Mouse (Mus musculus): ENCODE data around the gene Syne4. TPM values are rescaled to one million over a fixed set of nuclear protein-coding genes. Genes with fewer than 3 reads are reported as not detected.
A peak's percentile ranks its signal among the peaks of the same experiment; 100 is the strongest.

Gene Syne4
- total and polyA plus RNA-seq, 3 experiments = 0.26 to 5.3 (median 0.50) TPM

DNA sequence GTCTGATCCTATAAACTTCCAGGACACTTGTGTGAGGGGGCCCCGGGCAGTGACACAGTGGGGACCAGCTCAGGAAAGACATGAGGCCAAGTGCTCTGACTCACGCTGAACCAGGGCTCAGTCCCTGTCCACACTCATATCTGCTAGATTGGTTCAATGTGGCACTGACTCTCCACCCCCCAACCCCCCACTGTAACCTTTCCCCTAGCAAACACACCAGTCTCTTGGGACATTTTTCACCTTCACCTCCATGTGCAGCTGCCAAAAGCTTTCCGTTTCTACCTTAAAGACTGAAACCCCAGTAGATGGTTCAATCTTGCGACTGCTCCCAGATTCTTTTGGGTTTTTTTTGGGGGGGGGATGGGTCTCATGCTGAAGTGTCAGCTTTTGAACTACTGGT, 39.5 kb downstream of the Syne4 start:
- WGBS = 68% methylated on average over 4 of the region's 4 CpGs
- H3K9ac ChIP-seq (ENCODE audit: low read depth, low read length) = no peak overlapping the region
- intact Hi-C loops (cut with DNase I) = no loop called here
- DNase-seq = no peak
- no peaks in the 10 kb centered on the region for H3K27me3 ChIP-seq (ENCODE audit: control insufficient read depth, insufficient read depth, low read length)
- no peaks in the 10 kb centered on the region for H3K36me3 ChIP-seq (ENCODE audit: control insufficient read depth, insufficient read depth, low read length)
- no peak for TF ChIP-seq POLR2A (IDR thresholded peaks at IDR 0.05; ENCODE audit: insufficient read depth, low read depth, low read length)
- no peak for TF ChIP-seq EP300 (IDR thresholded peaks at IDR 0.05; ENCODE audit: insufficient read depth, low read depth, low read length)
- no peak for TF ChIP-seq CTCF (IDR thresholded peaks at IDR 0.05)
- H3K79me2 ChIP-seq (replicated peaks; ENCODE audit: control insufficient read depth, insufficient read depth, low read length) = no peaks in the 10 kb centered on the region
- no peak overlapping the region for H3K4me3 ChIP-seq
- H3K4me1 ChIP-seq (ENCODE audit: control insufficient read depth, insufficient read depth, low read length) = no peaks in the 10 kb centered on the region; the same call in 1 of the 2 replicates
- H3K27ac ChIP-seq = no peak overlapping the region

DNA sequence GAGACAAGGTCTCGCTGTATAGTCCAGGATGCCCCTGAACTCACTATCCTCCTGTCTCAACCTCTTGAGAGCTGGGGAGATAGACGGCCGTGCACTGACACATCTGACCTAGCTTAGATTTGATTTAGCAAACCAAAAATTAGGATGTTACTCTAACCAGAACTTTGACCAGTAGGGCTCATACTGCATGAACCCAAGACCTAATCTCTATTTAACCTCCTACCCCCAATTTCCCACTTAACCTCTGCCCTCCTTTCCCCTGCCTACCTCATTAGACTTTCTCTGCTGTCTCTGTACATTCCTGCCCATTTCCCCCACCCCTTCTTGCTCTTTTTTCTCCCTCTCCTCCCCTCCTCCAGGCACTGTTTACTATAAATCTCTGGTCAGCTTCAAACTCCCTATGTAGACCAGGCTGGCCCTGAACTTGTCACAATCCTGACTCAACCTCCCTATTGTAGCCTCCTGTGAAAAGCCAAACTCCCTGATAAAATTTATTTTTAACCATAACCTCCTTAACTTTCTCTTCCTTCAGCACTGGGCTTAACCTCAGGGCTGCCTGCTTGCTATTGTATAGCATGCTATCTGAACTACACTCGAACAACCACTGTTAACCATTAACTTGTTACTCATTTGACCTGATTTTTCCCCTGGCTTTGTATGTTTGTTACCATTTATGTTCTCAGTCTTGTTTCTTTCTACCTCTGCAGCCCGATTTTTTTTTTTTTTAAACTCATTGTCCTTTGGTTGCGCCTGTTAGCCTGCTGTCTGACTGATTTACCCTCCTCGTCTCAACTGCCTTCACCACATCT, 44.0 kb downstream of the Syne4 start:
- WGBS = 79% methylated on average over 7 of the region's 7 CpGs
- H3K27ac ChIP-seq = no peak overlapping the region
- no peak for DNase-seq
- no peaks in the 10 kb centered on the region for H3K79me2 ChIP-seq (replicated peaks; ENCODE audit: control insufficient read depth, insufficient read depth, low read length)
- H3K4me1 ChIP-seq (ENCODE audit: control insufficient read depth, insufficient read depth, low read length) = peaks cover 2% of the 10 kb centered on the region
- no peak overlapping the region for H3K9ac ChIP-seq (ENCODE audit: low read depth, low read length)
- H3K4me3 ChIP-seq = no peak overlapping the region
- no peak for TF ChIP-seq EP300 (IDR thresholded peaks at IDR 0.05; ENCODE audit: insufficient read depth, low read depth, low read length)
- TF ChIP-seq CTCF (IDR thresholded peaks at IDR 0.05) = no peak
- no peak for TF ChIP-seq POLR2A (IDR thresholded peaks at IDR 0.05; ENCODE audit: insufficient read depth, low read depth, low read length)
- intact Hi-C loops (cut with DNase I) = no loop called here
- H3K36me3 ChIP-seq (ENCODE audit: control insufficient read depth, insufficient read depth, low read length) = no peaks in the 10 kb centered on the region
- no peaks in the 10 kb centered on the region; the same call in 1 of the 2 replicates for H3K27me3 ChIP-seq (ENCODE audit: control insufficient read depth, insufficient read depth, low read length)

GRCm38 (mm10) chr7:30359276-30359865, 44.8 kb downstream of the Syne4 start:
- Histone ChIP-seq H3K4me1 (ENCODE audit: control insufficient read depth, insufficient read depth, low read length) (peaks cover 2% of the 10 kb centered on the region), H3K27ac (no peak overlapping the region), H3K4me3 (no peak overlapping the region), H3K9ac (ENCODE audit: low read depth, low read length) (no peak overlapping the region), H3K79me2 (replicated peaks; ENCODE audit: control insufficient read depth, insufficient read depth, low read length) (no peaks in the 10 kb centered on the region), H3K27me3 (ENCODE audit: control insufficient read depth, insufficient read depth, low read length) (no peaks in the 10 kb centered on the region; the same call in 1 of the 2 replicates), H3K36me3 (ENCODE audit: control insufficient read depth, insufficient read depth, low read length) (no peaks in the 10 kb centered on the region)
- TF ChIP-seq POLR2A (IDR thresholded peaks at IDR 0.05; ENCODE audit: insufficient read depth, low read depth, low read length) = no peak
- no peak for TF ChIP-seq CTCF (IDR thresholded peaks at IDR 0.05)
- TF ChIP-seq EP300 (IDR thresholded peaks at IDR 0.05; ENCODE audit: insufficient read depth, low read depth, low read length) = no peak
- 83% methylated on average over 31 of the region's 31 CpGs for WGBS
- DNase-seq = no peak
- intact Hi-C loops (cut with DNase I) = no loop called here

DNA sequence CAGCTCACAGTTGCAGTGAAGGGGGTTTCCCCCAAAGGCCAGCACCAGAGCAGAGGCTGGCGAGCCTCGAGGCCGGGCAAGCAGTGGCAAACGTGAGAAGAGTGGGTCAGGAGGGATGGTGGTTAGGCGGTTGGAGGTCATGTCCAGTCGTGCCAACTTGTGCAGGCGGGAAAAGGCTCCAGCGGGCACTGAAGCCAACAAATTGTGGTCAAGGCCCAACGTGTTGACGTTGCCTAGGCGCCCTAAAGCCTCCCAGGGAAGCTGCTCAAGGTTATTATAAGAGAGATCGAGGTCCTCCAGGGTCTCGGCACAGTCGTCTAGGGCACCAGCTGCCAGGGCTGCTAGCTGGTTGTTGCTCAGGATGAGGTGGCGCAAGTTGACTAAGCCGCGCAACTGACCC, 45.4 kb downstream of the Syne4 start:
- TF ChIP-seq POLR2A (IDR thresholded peaks at IDR 0.05; ENCODE audit: insufficient read depth, low read depth, low read length) = no peak
- no peak for TF ChIP-seq EP300 (IDR thresholded peaks at IDR 0.05; ENCODE audit: insufficient read depth, low read depth, low read length)
- no peak for TF ChIP-seq CTCF (IDR thresholded peaks at IDR 0.05)
- Histone ChIP-seq H3K79me2 (replicated peaks; ENCODE audit: control insufficient read depth, insufficient read depth, low read length) (no peaks in the 10 kb centered on the region), H3K9ac (ENCODE audit: low read depth, low read length) (no peak overlapping the region), H3K27ac (no peak overlapping the region), H3K36me3 (ENCODE audit: control insufficient read depth, insufficient read depth, low read length) (no peaks in the 10 kb centered on the region), H3K4me3 (no peak overlapping the region), H3K4me1 (ENCODE audit: control insufficient read depth, insufficient read depth, low read length) (peaks cover 2% of the 10 kb centered on the region), H3K27me3 (ENCODE audit: control insufficient read depth, insufficient read depth, low read length) (no peaks in the 10 kb centered on the region; the same call in 1 of the 2 replicates)
- 83% methylated on average over 17 of the region's 17 CpGs for WGBS
- intact Hi-C loops (cut with DNase I) = no loop called here
- no peak for DNase-seq

DNA sequence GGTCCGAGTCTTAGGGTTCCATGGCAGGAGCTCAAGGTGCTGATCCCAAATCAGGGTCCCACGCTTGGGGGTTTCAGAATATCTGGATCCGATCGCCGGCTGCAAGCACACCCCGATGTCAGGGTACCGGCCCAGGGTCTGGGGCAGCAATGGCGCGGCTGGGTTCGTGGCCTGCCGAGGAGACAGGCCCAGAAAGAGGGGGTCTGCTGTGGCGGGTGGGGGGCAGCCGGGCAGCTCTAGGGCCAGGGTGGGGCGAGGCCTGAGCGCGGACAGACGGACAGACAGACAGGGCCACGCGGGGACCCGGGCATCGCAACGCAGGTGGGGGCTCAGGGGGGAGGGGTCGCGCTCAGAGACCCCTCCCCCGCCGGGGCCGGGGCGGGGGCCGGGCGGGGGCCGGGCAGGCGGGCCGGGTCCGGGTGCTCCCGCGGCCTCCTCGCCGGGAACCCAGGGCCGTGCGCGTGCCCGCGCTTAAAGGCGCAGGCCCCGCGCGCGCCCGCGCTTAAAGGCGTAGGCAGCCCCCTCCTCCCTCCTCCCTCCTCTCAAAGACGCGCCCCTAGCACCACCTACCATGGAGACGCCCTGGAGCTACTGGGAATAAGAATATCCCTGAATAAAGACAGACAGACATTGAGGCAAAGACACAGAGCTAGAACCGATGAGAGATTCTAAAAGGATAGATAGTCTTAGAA, 48.2 kb downstream of the Syne4 start, which contains the start of gene Lrfn3:
Gene Lrfn3 (minus strand): TSS at position 121 of the 692 bp plus-strand sequence.
- Histone ChIP-seq H3K27ac (no peak within 1 kb of the TSS), H3K27me3 (ENCODE audit: control insufficient read depth, insufficient read depth, low read length) (no peaks in the 10 kb centered on the region; the same call in 1 of the 2 replicates), H3K4me1 (ENCODE audit: control insufficient read depth, insufficient read depth, low read length) (peaks cover 2% of the 10 kb centered on the region), H3K9ac (ENCODE audit: low read depth, low read length) (peak within 1 kb of the TSS; percentile 79), H3K4me3 (peak within 1 kb of the TSS; percentile 47), H3K79me2 (replicated peaks; ENCODE audit: control insufficient read depth, insufficient read depth, low read length) (no peaks in the 10 kb centered on the region), H3K36me3 (ENCODE audit: control insufficient read depth, insufficient read depth, low read length) (no peaks in the 10 kb centered on the region)
- WGBS = 4% methylated on average over 51 of the region's 55 CpGs
- DNase-seq = peak; percentile 38 to 39
- TF ChIP-seq CTCF (IDR thresholded peaks at IDR 0.05) (no peak), EP300 (IDR thresholded peaks at IDR 0.05; ENCODE audit: insufficient read depth, low read depth, low read length) (no peak), POLR2A (IDR thresholded peaks at IDR 0.05; ENCODE audit: insufficient read depth, low read depth, low read length) (no peak)
- intact Hi-C loops (cut with DNase I) = no loop called here
